Mouse (Mus musculus) limb, embryonic 11.5 days (tissue): ENCODE results near the gene Tmem72. TPM values are rescaled to one million over a fixed set of nuclear protein-coding genes. Genes with fewer than 3 reads are reported as not detected.
A peak's percentile ranks its signal among the peaks of the same experiment; 100 is the strongest.

Experiments used
- ATAC-seq: fragments of 200-750 bp; cut with Nextera tagmentation; 2 replicates; pipeline ENCODE4 v1.8.0; 2017; ENCODE audit warnings: low read depth; ENCODE audit not compliant: insufficient number of reproducible peaks, low FRiP score, low TSS enrichment
- DNase-seq: peaks from one replicate; pipeline ENCODE4 v3.0.0-alpha.2; 2015; ENCODE audit warnings: low spot score
- H3K27ac ChIP-seq: fragments of 300-500 bp; sonication (generic); replicated peaks from 2 replicates; pipeline ENCODE4 v1.5.1; 2014; ENCODE audit warnings: low read depth, mild to moderate bottlenecking, low read length
- H3K27me3 ChIP-seq: fragments of 300-500 bp; sonication (generic); 2 replicates; pipeline ENCODE4 v1.6.1; 2014; ENCODE audit warnings: mild to moderate bottlenecking, low read length, mixed read lengths; ENCODE audit not compliant: control insufficient read depth, insufficient read depth
- H3K36me3 ChIP-seq: fragments of 300-500 bp; sonication (generic); 2 replicates; pipeline ENCODE4 v1.6.1; 2014; ENCODE audit warnings: mild to moderate bottlenecking, low read length, moderate library complexity, mixed read lengths; ENCODE audit not compliant: control insufficient read depth, insufficient read depth
- H3K4me1 ChIP-seq: fragments of 300-500 bp; sonication (generic); 2 replicates; pipeline ENCODE4 v1.6.1; 2014; ENCODE audit warnings: low read length, mixed read lengths; ENCODE audit not compliant: control insufficient read depth, insufficient read depth
- H3K4me2 ChIP-seq: fragments of 300-500 bp; sonication (generic); 2 replicates; pipeline ENCODE4 v1.6.1; 2014; ENCODE audit warnings: low read depth, mild to moderate bottlenecking, moderate library complexity; ENCODE audit not compliant: severe bottlenecking
- H3K4me3 ChIP-seq: fragments of 300-500 bp; sonication (generic); 2 replicates; pipeline ENCODE4 v1.5.1; 2014; ENCODE audit warnings: low read depth, low read length
- H3K9ac ChIP-seq: fragments of 300-500 bp; sonication (generic); 2 replicates; pipeline ENCODE4 v1.6.1; 2014; ENCODE audit warnings: mild to moderate bottlenecking, low read length
- H3K9me3 ChIP-seq: fragments of 300-500 bp; sonication (generic); 2 replicates; pipeline ENCODE4 v1.6.1; 2016; ENCODE audit warnings: low read length; ENCODE audit not compliant: control insufficient read depth
- WGBS: fragments of 180-500 bp; shearing (Covaris S2); extraction: QIAGEN DNeasy Blood & Tissue Kit; methylation state at CpG from one replicate; pipeline ENCODE4 v1.1.7; 2014; 5-methylcytosine and 5-hydroxymethylcytosine counted together
- polyA plus RNA-seq: library from polyadenylated mRNA; unstranded; fragments of >200 nt; fragmentation: Nextera tagmentation; extraction: Ambion mirVana; gene quantifications from 2 replicates; pipeline ENCODE4 v1.2.1, GENCODE M21; 2014

Tmem72 gene
- polyA plus RNA-seq, 1 experiment from 2014 or later, result 0.04 TPM

- Histone ChIP-seq H3K27ac (no peak overlapping the region), H3K4me1 (no peaks in the 10 kb centered on the region), H3K9me3 (no peaks in the 10 kb centered on the region), H3K27me3 (no peaks in the 10 kb centered on the region), H3K9ac (no peak overlapping the region), H3K36me3 (no peaks in the 10 kb centered on the region), H3K4me3 (no peak overlapping the region), H3K4me2 (no peak overlapping the region)
- no peak for ATAC-seq
- no peak for DNase-seq
- 81% methylated on average over 12 of the region's 12 CpGs for WGBS
These were observed 7.9 kb upstream of the Tmem72 start for GRCm38 (mm10) chr6:116724489-116725160.

GRCm38 (mm10) chr6:116718920-116719319 is 2.2 kb upstream of the Tmem72 start:
- no peaks in the 10 kb centered on the region for H3K27me3 ChIP-seq
- no peaks in the 10 kb centered on the region for H3K4me1 ChIP-seq
- DNase-seq, result no peak
- H3K9me3 ChIP-seq, result no peaks in the 10 kb centered on the region
- no peak overlapping the region for H3K27ac ChIP-seq
- H3K9ac ChIP-seq, result no peak overlapping the region
- no peaks in the 10 kb centered on the region for H3K36me3 ChIP-seq
- ATAC-seq, result no peak
- no peak overlapping the region for H3K4me2 ChIP-seq
- WGBS, result 83% methylated on average over 4 of the region's 4 CpGs
- no peak overlapping the region for H3K4me3 ChIP-seq

- Histone ChIP-seq H3K27ac (no peak overlapping the region), H3K27me3 (no peaks in the 10 kb centered on the region), H3K4me3 (no peak overlapping the region), H3K4me2 (no peak overlapping the region), H3K36me3 (no peaks in the 10 kb centered on the region), H3K9me3 (no peaks in the 10 kb centered on the region), H3K4me1 (no peaks in the 10 kb centered on the region), H3K9ac (no peak overlapping the region)
- WGBS, result 85% methylated on average over 4 of the region's 4 CpGs
- DNase-seq (no peak), ATAC-seq (no peak)
These were observed 1.6 kb upstream of the Tmem72 start for GRCm38 (mm10) chr6:116718361-116718760.

- DNase-seq (no peak), ATAC-seq (no peak)
- Histone ChIP-seq H3K4me2 (no peak overlapping the region), H3K4me3 (no peak overlapping the region), H3K9ac (no peak overlapping the region), H3K9me3 (no peaks in the 10 kb centered on the region), H3K27ac (no peak overlapping the region), H3K27me3 (no peaks in the 10 kb centered on the region), H3K4me1 (no peaks in the 10 kb centered on the region), H3K36me3 (no peaks in the 10 kb centered on the region)
- 95% methylated on average over 7 of the region's 7 CpGs for WGBS
These were observed 1.1 kb upstream of the Tmem72 start for GRCm38 (mm10) chr6:116717851-116718250.

GRCm38 (mm10) chr6:116715166-116715565 is 1.5 kb downstream of the Tmem72 start:
- H3K4me1 ChIP-seq, result no peaks in the 10 kb centered on the region
- DNase-seq (no peak), ATAC-seq (no peak)
- no peaks in the 10 kb centered on the region for H3K27me3 ChIP-seq
- H3K9ac ChIP-seq, result no peak overlapping the region
- H3K36me3 ChIP-seq, result no peaks in the 10 kb centered on the region
- H3K4me2 ChIP-seq, result no peak overlapping the region
- H3K27ac ChIP-seq, result no peak overlapping the region
- 82% methylated on average over 2 of the region's 2 CpGs for WGBS
- H3K4me3 ChIP-seq, result no peak overlapping the region
- no peaks in the 10 kb centered on the region for H3K9me3 ChIP-seq

GRCm38 (mm10) chr6:116714576-116714975 is 2.1 kb downstream of the Tmem72 start:
- Histone ChIP-seq H3K9me3 (no peaks in the 10 kb centered on the region), H3K36me3 (no peaks in the 10 kb centered on the region), H3K4me1 (no peaks in the 10 kb centered on the region), H3K4me2 (no peak overlapping the region), H3K9ac (no peak overlapping the region), H3K27me3 (no peaks in the 10 kb centered on the region), H3K4me3 (no peak overlapping the region), H3K27ac (no peak overlapping the region)
- DNase-seq, result no peak
- ATAC-seq, result no peak
- WGBS, result 79% methylated on average over 5 of the region's 5 CpGs

GRCm38 (mm10) chr6:116713966-116714365 is 2.7 kb downstream of the Tmem72 start:
- Histone ChIP-seq H3K9ac (no peak overlapping the region), H3K4me2 (no peak overlapping the region), H3K9me3 (no peaks in the 10 kb centered on the region), H3K36me3 (no peaks in the 10 kb centered on the region), H3K27me3 (no peaks in the 10 kb centered on the region), H3K4me3 (no peak overlapping the region), H3K27ac (no peak overlapping the region), H3K4me1 (no peaks in the 10 kb centered on the region)
- WGBS, result 88% methylated on average over 3 of the region's 3 CpGs
- DNase-seq (no peak), ATAC-seq (no peak)

GRCm38 (mm10) chr6:116712503-116712902 is 4.2 kb downstream of the Tmem72 start:
- H3K9me3 ChIP-seq, result no peaks in the 10 kb centered on the region
- ATAC-seq, result no peak
- no peaks in the 10 kb centered on the region for H3K27me3 ChIP-seq
- H3K36me3 ChIP-seq, result no peaks in the 10 kb centered on the region
- no peak overlapping the region for H3K4me2 ChIP-seq
- H3K9ac ChIP-seq, result no peak overlapping the region
- no peaks in the 10 kb centered on the region for H3K4me1 ChIP-seq
- WGBS, result 91% methylated on average over 3 of the region's 3 CpGs
- no peak overlapping the region for H3K27ac ChIP-seq
- H3K4me3 ChIP-seq, result no peak overlapping the region
- DNase-seq, result no peak

- no peak for ATAC-seq
- no peaks in the 10 kb centered on the region for H3K36me3 ChIP-seq
- H3K27ac ChIP-seq, result no peak overlapping the region
- peak; percentile 36 for DNase-seq
- no peaks in the 10 kb centered on the region for H3K4me1 ChIP-seq
- WGBS, result 17% methylated on average over 5 of the region's 5 CpGs
- H3K9me3 ChIP-seq, result no peaks in the 10 kb centered on the region
- no peak overlapping the region for H3K9ac ChIP-seq
- no peaks in the 10 kb centered on the region for H3K27me3 ChIP-seq
- H3K4me2 ChIP-seq, result no peak overlapping the region
- no peak overlapping the region for H3K4me3 ChIP-seq
These were observed 4.7 kb downstream of the Tmem72 start for GRCm38 (mm10) chr6:116712062-116712461.
